Comparison of ENCODE assay signal across 26 mouse cellular contexts in the genomic region with DNA sequence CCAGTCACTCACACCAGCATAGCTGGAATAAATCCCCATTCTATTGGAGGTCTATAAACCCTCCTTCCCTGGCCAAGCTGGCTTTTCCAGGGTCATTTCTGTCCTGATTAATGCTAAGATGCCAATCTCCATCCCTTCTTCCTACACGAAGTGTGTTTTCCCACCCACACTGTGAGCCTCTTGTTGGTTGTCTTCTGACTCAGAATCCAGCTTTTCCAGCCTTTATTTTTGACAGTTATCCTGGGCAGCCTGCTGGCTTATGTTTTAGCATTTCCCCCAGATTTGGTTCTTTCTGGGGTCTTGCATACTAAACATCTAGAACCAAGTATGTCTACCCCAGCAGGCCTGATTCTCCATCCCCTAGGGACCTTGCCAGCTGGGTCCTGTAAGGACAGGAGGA.
"Had no signal": no experiment of that assay in that cellular context is flagged by ENCODE, and none has a peak within 500 bp of the region (broad histone marks: within the 10 kb centered on the region; RNA-seq: fewer than 3 reads in every experiment).

No protein-coding gene starts in this region.

- H3K36me3 ChIP-seq: heart, embryonic 13.5 days; heart, embryonic 15.5 days; hindbrain, embryonic 13.5 days; hindbrain, embryonic 15.5 days; intestine, embryonic 15.5 days; limb, embryonic 10.5 days; limb, embryonic 12.5 days; liver, embryonic 13.5 days; liver, embryonic 15.5 days had no signal

- H3K27ac ChIP-seq: heart, adult 2 months; heart, embryonic 13.5 days; heart, embryonic 15.5 days; hindbrain, embryonic 13.5 days; hindbrain, embryonic 15.5 days; intestine, embryonic 15.5 days; limb, embryonic 10.5 days; limb, embryonic 12.5 days; liver, embryonic 13.5 days; liver, embryonic 15.5 days had no signal

- H3K9me3 ChIP-seq: heart, embryonic 13.5 days; heart, embryonic 15.5 days; hindbrain, embryonic 13.5 days; hindbrain, embryonic 15.5 days; intestine, embryonic 15.5 days; limb, embryonic 10.5 days; limb, embryonic 12.5 days; liver, embryonic 13.5 days; liver, embryonic 15.5 days had no signal

- H3K4me1 ChIP-seq: intestine, embryonic 15.5 days; liver, embryonic 13.5 days; liver, embryonic 15.5 days had no signal

- ATAC-seq: inflammation-experienced regulatory T-cells, adult 6 months; intestine, embryonic 15.5 days; intestine, postnatal 0 days; liver, postnatal 0 days had no signal

- H3K27me3 ChIP-seq: heart, embryonic 13.5 days; heart, embryonic 15.5 days; intestine, embryonic 15.5 days; limb, embryonic 12.5 days; liver, embryonic 13.5 days; liver, embryonic 15.5 days had no signal

- DNase-seq: gastrocnemius, postnatal 14 days; gastrocnemius, postnatal 36 days; heart, adult 11 months; heart, adult 2 months; heart, postnatal 14 days; heart, postnatal 36 days; kidney, adult 18-20 months; kidney, adult 8-10 months; kidney, postnatal 10 days; kidney, postnatal 25 days; kidney, postnatal 4 days; liver; liver, embryonic 13.5 days; liver, postnatal 0 days had no signal

- H3K4me3 ChIP-seq: heart, adult 2 months; heart, embryonic 13.5 days; heart, embryonic 15.5 days; hindbrain, embryonic 13.5 days; hindbrain, embryonic 15.5 days; intestine, embryonic 15.5 days; limb, embryonic 10.5 days; limb, embryonic 12.5 days; liver, embryonic 13.5 days; liver, embryonic 15.5 days had no signal

- H3K4me2 ChIP-seq: heart, embryonic 11.5 days; heart, embryonic 13.5 days; heart, embryonic 15.5 days; hindbrain, embryonic 13.5 days; hindbrain, embryonic 15.5 days; intestine, embryonic 15.5 days; limb, embryonic 12.5 days; liver, embryonic 11.5 days; liver, embryonic 13.5 days; liver, embryonic 15.5 days had no signal

- H3K9ac ChIP-seq: heart, embryonic 13.5 days; heart, embryonic 15.5 days; hindbrain, embryonic 13.5 days; hindbrain, embryonic 15.5 days; intestine, embryonic 15.5 days; limb, embryonic 12.5 days; liver, embryonic 13.5 days; liver, embryonic 15.5 days; liver, postnatal 0 days had no signal
